Mouse (Mus musculus) heart, embryonic 12.5 days (tissue): ENCODE results near the gene Tmed6. TPM values are rescaled to one million over a fixed set of nuclear protein-coding genes. Genes with fewer than 3 reads are reported as not detected.
"Not testable (repeated sequence)": the region's sequence is repeated elsewhere in the genome, so short reads cannot be mapped to it uniquely, and the experiment has no call there.

Experiments
- ATAC-seq: fragments of 200-750 bp; cut with Nextera tagmentation; 2 replicates; pipeline ENCODE4 v1.8.0; 2017; ENCODE audit warnings: moderate TSS enrichment, moderate library complexity; ENCODE audit not compliant: insufficient number of reproducible peaks, low FRiP score
- H3K27ac ChIP-seq: fragments of 300-500 bp; sonication (generic); 2 replicates; pipeline ENCODE4 v1.5.1; 2016; ENCODE audit warnings: mild to moderate bottlenecking, moderate library complexity; ENCODE audit not compliant: poor library complexity, severe bottlenecking
- H3K27me3 ChIP-seq: fragments of 300-500 bp; sonication (generic); replicated peaks from 2 replicates; pipeline ENCODE4 v1.6.1; 2016; ENCODE audit warnings: mild to moderate bottlenecking, moderate library complexity
- H3K36me3 ChIP-seq: fragments of 300-500 bp; sonication (generic); 2 replicates; pipeline ENCODE4 v1.6.1; 2016; ENCODE audit warnings: mild to moderate bottlenecking, moderate library complexity
- H3K4me1 ChIP-seq: fragments of 300-500 bp; sonication (generic); replicated peaks from 2 replicates; pipeline ENCODE4 v1.6.1; 2016; ENCODE audit warnings: mild to moderate bottlenecking
- H3K4me2 ChIP-seq: fragments of 300-500 bp; sonication (generic); 2 replicates; pipeline ENCODE4 v1.6.1; 2016; ENCODE audit warnings: mild to moderate bottlenecking, moderate library complexity
- H3K4me3 ChIP-seq: fragments of 300-500 bp; sonication (generic); 2 replicates; pipeline ENCODE4 v1.5.1; 2016; ENCODE audit warnings: mild to moderate bottlenecking
- H3K9ac ChIP-seq: fragments of 300-500 bp; sonication (generic); 2 replicates; pipeline ENCODE4 v1.6.1; 2016; ENCODE audit warnings: mild to moderate bottlenecking, moderate library complexity
- H3K9me3 ChIP-seq: fragments of 300-500 bp; sonication (generic); replicated peaks from 2 replicates; pipeline ENCODE4 v1.6.1; 2016; ENCODE audit warnings: mild to moderate bottlenecking, moderate library complexity
- WGBS: fragments of 180-500 bp; shearing (Covaris S2); methylation state at CpG from one replicate; pipeline ENCODE4 v1.1.7; 2016; 5-methylcytosine and 5-hydroxymethylcytosine counted together
- polyA plus RNA-seq: library from polyadenylated mRNA; unstranded; fragments of >200 nt; fragmentation: Nextera tagmentation; extraction: Ambion mirVana; gene quantifications from 2 replicates; pipeline ENCODE4 v1.2.1, GENCODE M21; 2016

Gene Tmed6
- polyA plus RNA-seq = not detected in 2 replicates

GRCm38 (mm10) chr8:107065511-107066496, at the start of gene Tmed6:
Gene Tmed6, minus strand, starts transcription at chr8:107065644.
- H3K4me3 ChIP-seq = no peak within 1 kb of the TSS
- H3K4me2 ChIP-seq = no peak within 1 kb of the TSS
- 54% methylated on average over 17 of the region's 17 CpGs for WGBS
- no peaks in the 10 kb centered on the region for H3K27me3 ChIP-seq
- H3K27ac ChIP-seq = no peak within 1 kb of the TSS
- no peaks in the 10 kb centered on the region for H3K4me1 ChIP-seq
- ATAC-seq = no peak
- H3K36me3 ChIP-seq = peaks cover 24% of the 10 kb centered on the region
- no peak within 1 kb of the TSS for H3K9ac ChIP-seq
- no peaks in the 10 kb centered on the region for H3K9me3 ChIP-seq

GRCm38 (mm10) chr8:107115008-107115320, 49.5 kb upstream of the Tmed6 start:
- WGBS = 43% methylated on average over 10 of the region's 10 CpGs
- ATAC-seq = peak; percentile 41; the same call in 1 of the 2 replicates
- Histone ChIP-seq H3K36me3 (no peaks in the 10 kb centered on the region), H3K9ac (peak overlapping the region; percentile 13; the same call in 1 of the 2 replicates), H3K4me2 (peak overlapping the region; percentile 50), H3K27me3 (no peaks in the 10 kb centered on the region), H3K4me3 (peak overlapping the region; percentile 10; the same call in 1 of the 2 replicates), H3K27ac (no peak overlapping the region), H3K9me3 (no peaks in the 10 kb centered on the region), H3K4me1 (peaks cover 23% of the 10 kb centered on the region)

GRCm38 (mm10) chr8:107114150-107115007, 48.9 kb upstream of the Tmed6 start:
- Histone ChIP-seq H3K9ac (peak overlapping the region; percentile 13; the same call in 1 of the 2 replicates), H3K4me1 (peaks cover 20% of the 10 kb centered on the region), H3K9me3 (no peaks in the 10 kb centered on the region), H3K4me3 (peak overlapping the region; percentile 10; the same call in 1 of the 2 replicates), H3K27ac (peak overlapping the region; percentile 36; the same call in 1 of the 2 replicates), H3K36me3 (no peaks in the 10 kb centered on the region), H3K4me2 (peak overlapping the region; percentile 50), H3K27me3 (no peaks in the 10 kb centered on the region)
- WGBS = 40% methylated on average over 19 of the region's 19 CpGs
- ATAC-seq = peak; percentile 33; the same call in 1 of the 2 replicates

- no peak for ATAC-seq
- Histone ChIP-seq H3K4me2 (no peak overlapping the region), H3K36me3 (no peaks in the 10 kb centered on the region), H3K9me3 (no peaks in the 10 kb centered on the region), H3K27me3 (no peaks in the 10 kb centered on the region), H3K4me1 (peaks cover 11% of the 10 kb centered on the region), H3K9ac (no peak overlapping the region), H3K4me3 (no peak overlapping the region), H3K27ac (no peak overlapping the region)
- 76% methylated on average over 4 of the region's 4 CpGs for WGBS
These were observed 47.8 kb upstream of the Tmed6 start for GRCm38 (mm10) chr8:107113209-107113608.

GRCm38 (mm10) chr8:107111340-107112105, 46.1 kb upstream of the Tmed6 start:
- Histone ChIP-seq H3K36me3 (no peaks in the 10 kb centered on the region), H3K27ac (no peak overlapping the region), H3K4me3 (no peak overlapping the region), H3K9ac (no peak overlapping the region), H3K27me3 (no peaks in the 10 kb centered on the region), H3K4me2 (no peak overlapping the region), H3K9me3 (no peaks in the 10 kb centered on the region), H3K4me1 (peaks cover 11% of the 10 kb centered on the region)
- no peak for ATAC-seq
- 85% methylated on average over 10 of the region's 11 CpGs for WGBS

- no peak overlapping the region for H3K4me2 ChIP-seq
- whole genome bisulfite sequencing = 76% methylated on average over 9 of the region's 9 CpGs
- H3K27me3 ChIP-seq = no peaks in the 10 kb centered on the region
- H3K27ac ChIP-seq = no peak overlapping the region
- no peaks in the 10 kb centered on the region for H3K36me3 ChIP-seq
- peaks cover 11% of the 10 kb centered on the region for H3K4me1 ChIP-seq
- no peaks in the 10 kb centered on the region for H3K9me3 ChIP-seq
- H3K4me3 ChIP-seq = no peak overlapping the region
- no peak overlapping the region for H3K9ac ChIP-seq
- ATAC-seq = no peak
These were observed 45.3 kb upstream of the Tmed6 start for GRCm38 (mm10) chr8:107110629-107111330.

- no peaks in the 10 kb centered on the region for H3K9me3 ChIP-seq
- H3K27ac ChIP-seq = no peak overlapping the region
- no peaks in the 10 kb centered on the region for H3K27me3 ChIP-seq
- H3K4me1 ChIP-seq = peaks cover 7% of the 10 kb centered on the region
- no peak overlapping the region for H3K9ac ChIP-seq
- H3K4me3 ChIP-seq = no peak overlapping the region
- WGBS = 66% methylated on average over 5 of the region's 5 CpGs
- H3K4me2 ChIP-seq = no peak overlapping the region
- H3K36me3 ChIP-seq = no peaks in the 10 kb centered on the region
- no peak for ATAC-seq
These were observed 44.5 kb upstream of the Tmed6 start for GRCm38 (mm10) chr8:107109816-107110435.

GRCm38 (mm10) chr8:107108978-107109720, 43.7 kb upstream of the Tmed6 start:
- H3K9ac ChIP-seq = no peak overlapping the region
- no peaks in the 10 kb centered on the region for H3K9me3 ChIP-seq
- H3K4me1 ChIP-seq = no peaks in the 10 kb centered on the region
- 0 out of 2 replicates have a peak overlapping the region, but pooled peaks have one; percentile 10 for H3K4me3 ChIP-seq
- no peaks in the 10 kb centered on the region for H3K36me3 ChIP-seq
- no peaks in the 10 kb centered on the region for H3K27me3 ChIP-seq
- WGBS = 59% methylated on average over 23 of the region's 23 CpGs
- H3K27ac ChIP-seq = peak overlapping the region; percentile 27; the same call in 1 of the 2 replicates
- ATAC-seq = no peak
- H3K4me2 ChIP-seq = peak overlapping the region; percentile 33

- not testable (repeated sequence) for H3K4me2 ChIP-seq, ATAC-seq, H3K27me3 ChIP-seq, H3K27ac ChIP-seq, H3K9me3 ChIP-seq, H3K4me1 ChIP-seq, H3K4me3 ChIP-seq, H3K36me3 ChIP-seq, H3K9ac ChIP-seq
- WGBS = 88% methylated on average over 5 of the region's 5 CpGs
These were observed 42.6 kb upstream of the Tmed6 start for GRCm38 (mm10) chr8:107108089-107108488.
